Mouse (Mus musculus): ENCODE data around the gene Slc4a8. TPM values are rescaled to one million over a fixed set of nuclear protein-coding genes. Genes with fewer than 3 reads are reported as not detected.

Slc4a8 gene
- 4.6 and 4.9 TPM in 2 replicates for polyA plus RNA-seq (2015; fragmentation: Nextera tagmentation; extraction: Ambion mirVana)

- H3K9ac ChIP-seq = peak within 1 kb of the TSS; percentile 38; the same call in 1 of the 2 replicates
- peak within 1 kb of the TSS; percentile 64 for H3K4me3 ChIP-seq (replicated peaks)
- H3K36me3 ChIP-seq = no peaks in the 10 kb centered on the region
- WGBS = 1% methylated on average over 50 of the region's 64 CpGs
- peak within 1 kb of the TSS; percentile 62 for H3K27ac ChIP-seq
- H3K4me2 ChIP-seq = peak within 1 kb of the TSS; percentile 93
- peak; percentile 92 for ATAC-seq (ENCODE audit: insufficient read depth, low FRiP score, low read depth)
- peaks cover 7% of the 10 kb centered on the region; the same call in 1 of the 2 replicates for H3K4me1 ChIP-seq
- H3K27me3 ChIP-seq (replicated peaks) = no peaks in the 10 kb centered on the region; the same call in 1 of the 2 replicates
- H3K9me3 ChIP-seq = no peaks in the 10 kb centered on the region
These were observed at the start of gene Slc4a8 for GRCm38 (mm10) chr15:100761419-100762185. TSS of gene Slc4a8 (plus strand) at chr15:100761747.

DNA sequence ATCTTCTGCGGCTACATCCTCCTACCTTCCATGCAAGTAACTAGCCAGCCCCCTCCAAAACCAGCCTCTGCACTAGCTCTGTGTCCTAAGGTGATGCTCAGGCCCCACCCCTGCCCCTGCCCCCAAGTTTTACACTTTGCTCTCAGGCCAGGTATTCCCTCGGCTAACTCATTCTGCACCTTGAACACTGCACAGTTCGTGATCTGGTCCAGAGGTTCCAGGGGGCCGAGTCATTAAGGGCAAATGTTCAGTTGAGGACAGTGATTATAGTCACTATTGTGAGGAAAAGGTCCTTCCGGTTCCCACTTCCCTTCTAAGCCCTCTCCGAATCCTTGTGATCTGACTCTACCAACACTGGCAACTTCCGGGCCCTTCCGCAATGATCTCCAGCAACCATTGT is 47.1 kb upstream of the Slc4a8 start:
- Histone ChIP-seq H3K27ac (no peak overlapping the region), H3K9ac (no peak overlapping the region), H3K9me3 (no peaks in the 10 kb centered on the region), H3K4me3 (replicated peaks) (no peak overlapping the region), H3K36me3 (no peaks in the 10 kb centered on the region), H3K27me3 (replicated peaks) (no peaks in the 10 kb centered on the region), H3K4me2 (no peak overlapping the region), H3K4me1 (no peaks in the 10 kb centered on the region)
- WGBS = 89% methylated on average over 8 of the region's 8 CpGs
- no peak for ATAC-seq (ENCODE audit: insufficient read depth, low FRiP score, low read depth)

DNA sequence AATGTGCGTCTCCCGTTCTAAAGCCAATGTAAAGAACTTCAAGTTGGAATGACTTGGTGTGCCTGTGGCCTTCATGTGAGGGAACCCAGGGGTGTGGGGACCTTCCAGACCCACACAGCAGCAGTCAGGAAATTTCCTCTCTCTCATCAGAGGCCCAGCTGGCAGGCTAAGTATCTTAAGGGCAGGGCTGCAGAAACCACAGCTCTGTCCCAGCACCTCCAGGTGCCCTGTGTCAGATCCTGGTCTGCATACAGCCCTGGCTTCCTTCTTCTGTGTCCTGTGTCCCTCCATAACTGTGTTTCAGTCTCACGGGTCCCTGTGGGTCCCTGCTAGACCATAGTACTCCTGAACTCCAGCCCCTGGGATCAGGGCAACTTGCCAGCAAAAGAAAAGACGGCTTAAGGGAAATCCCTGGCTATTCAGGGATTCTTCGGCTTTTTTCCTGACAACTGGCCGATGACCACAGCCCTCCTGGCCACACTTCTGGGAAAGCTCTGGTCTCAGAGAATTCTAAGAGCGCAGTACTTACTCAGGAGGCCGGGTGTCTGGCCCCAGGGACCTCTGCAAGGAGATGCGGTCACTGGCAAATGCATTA is 46.1 kb upstream of the Slc4a8 start:
- H3K27ac ChIP-seq = no peak overlapping the region
- H3K36me3 ChIP-seq = no peaks in the 10 kb centered on the region
- 62% methylated on average over 9 of the region's 9 CpGs for WGBS
- no peak overlapping the region for H3K4me2 ChIP-seq
- H3K9me3 ChIP-seq = no peaks in the 10 kb centered on the region
- H3K4me1 ChIP-seq = no peaks in the 10 kb centered on the region
- no peaks in the 10 kb centered on the region for H3K27me3 ChIP-seq (replicated peaks)
- no peak for ATAC-seq (ENCODE audit: insufficient read depth, low FRiP score, low read depth)
- H3K4me3 ChIP-seq (replicated peaks) = no peak overlapping the region
- no peak overlapping the region for H3K9ac ChIP-seq

DNA sequence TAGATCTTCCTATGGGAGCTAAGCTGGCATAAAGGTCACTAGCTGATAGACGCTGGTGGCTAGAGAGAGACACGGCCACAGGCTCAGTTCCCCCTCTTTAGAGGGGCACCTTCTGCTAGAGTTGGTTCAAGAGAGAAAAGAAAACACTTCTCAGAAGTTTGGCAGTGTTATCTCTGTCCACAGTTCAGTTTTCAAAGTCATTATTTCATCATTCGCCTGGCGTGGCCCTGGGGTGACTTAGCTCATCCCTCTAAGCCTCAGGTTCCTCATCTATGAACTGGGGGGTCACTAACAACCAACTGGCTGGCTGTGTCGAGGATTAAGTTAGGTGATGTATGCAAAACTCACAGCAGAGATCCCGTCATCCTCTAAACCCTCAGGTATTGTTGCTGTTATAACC is 43.6 kb upstream of the Slc4a8 start:
- H3K27ac ChIP-seq = no peak overlapping the region
- no peak for ATAC-seq (ENCODE audit: insufficient read depth, low FRiP score, low read depth)
- WGBS = 78% methylated on average over 6 of the region's 6 CpGs
- H3K4me1 ChIP-seq = 0 out of 2 replicates have a peak, but pooled peaks cover 4% of the 10 kb centered on the region
- H3K4me2 ChIP-seq = no peak overlapping the region
- no peaks in the 10 kb centered on the region for H3K36me3 ChIP-seq
- no peaks in the 10 kb centered on the region for H3K27me3 ChIP-seq (replicated peaks)
- no peak overlapping the region for H3K9ac ChIP-seq
- no peak overlapping the region for H3K4me3 ChIP-seq (replicated peaks)
- no peaks in the 10 kb centered on the region for H3K9me3 ChIP-seq

- no peak overlapping the region for H3K4me3 ChIP-seq (replicated peaks)
- H3K27ac ChIP-seq = no peak overlapping the region
- H3K9ac ChIP-seq = no peak overlapping the region
- H3K27me3 ChIP-seq (replicated peaks) = no peaks in the 10 kb centered on the region
- ATAC-seq (ENCODE audit: insufficient read depth, low FRiP score, low read depth) = no peak
- H3K36me3 ChIP-seq = no peaks in the 10 kb centered on the region
- no peak overlapping the region for H3K4me2 ChIP-seq
- 78% methylated on average over 11 of the region's 11 CpGs for WGBS
- 0 out of 2 replicates have a peak, but pooled peaks cover 6% of the 10 kb centered on the region for H3K4me1 ChIP-seq
- no peaks in the 10 kb centered on the region for H3K9me3 ChIP-seq
These were observed 43.0 kb upstream of the Slc4a8 start for GRCm38 (mm10) chr15:100718572-100718971.

GRCm38 (mm10) chr15:100719217-100719616 is 42.3 kb upstream of the Slc4a8 start:
- H3K4me2 ChIP-seq = no peak overlapping the region
- no peak overlapping the region for H3K27ac ChIP-seq
- H3K4me1 ChIP-seq = 0 out of 2 replicates have a peak, but pooled peaks cover 8% of the 10 kb centered on the region
- no peaks in the 10 kb centered on the region for H3K9me3 ChIP-seq
- H3K36me3 ChIP-seq = no peaks in the 10 kb centered on the region
- H3K4me3 ChIP-seq (replicated peaks) = no peak overlapping the region
- H3K9ac ChIP-seq = no peak overlapping the region
- WGBS = 90% methylated on average over 5 of the region's 5 CpGs
- ATAC-seq (ENCODE audit: insufficient read depth, low FRiP score, low read depth) = no peak
- no peaks in the 10 kb centered on the region for H3K27me3 ChIP-seq (replicated peaks)

DNA sequence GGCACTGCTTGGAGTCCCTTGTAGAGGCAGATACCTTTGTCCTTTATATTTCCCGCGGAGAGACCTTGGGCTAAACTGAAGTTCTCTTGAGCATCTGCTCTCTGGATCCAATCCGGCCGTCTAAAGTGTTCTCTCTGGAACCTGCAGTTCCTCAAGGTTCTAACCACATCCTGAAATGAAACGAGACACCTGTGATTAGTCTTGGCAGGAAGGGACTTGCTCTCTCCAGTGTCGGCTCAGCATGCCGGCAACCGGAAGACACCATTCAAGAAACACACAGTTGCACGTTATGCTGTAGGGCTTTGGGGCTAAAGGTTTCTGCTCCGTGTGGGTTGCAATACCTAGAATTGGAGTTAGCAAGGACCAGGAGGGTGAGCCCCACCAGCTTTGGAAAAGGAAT is 41.5 kb upstream of the Slc4a8 start:
- no peaks in the 10 kb centered on the region for H3K27me3 ChIP-seq (replicated peaks)
- no peak overlapping the region for H3K4me3 ChIP-seq (replicated peaks)
- no peak for ATAC-seq (ENCODE audit: insufficient read depth, low FRiP score, low read depth)
- 0 out of 2 replicates have a peak, but pooled peaks cover 8% of the 10 kb centered on the region for H3K4me1 ChIP-seq
- H3K9me3 ChIP-seq = no peaks in the 10 kb centered on the region
- WGBS = 74% methylated on average over 10 of the region's 10 CpGs
- H3K9ac ChIP-seq = no peak overlapping the region
- H3K27ac ChIP-seq = no peak overlapping the region
- H3K36me3 ChIP-seq = no peaks in the 10 kb centered on the region
- no peak overlapping the region for H3K4me2 ChIP-seq

DNA sequence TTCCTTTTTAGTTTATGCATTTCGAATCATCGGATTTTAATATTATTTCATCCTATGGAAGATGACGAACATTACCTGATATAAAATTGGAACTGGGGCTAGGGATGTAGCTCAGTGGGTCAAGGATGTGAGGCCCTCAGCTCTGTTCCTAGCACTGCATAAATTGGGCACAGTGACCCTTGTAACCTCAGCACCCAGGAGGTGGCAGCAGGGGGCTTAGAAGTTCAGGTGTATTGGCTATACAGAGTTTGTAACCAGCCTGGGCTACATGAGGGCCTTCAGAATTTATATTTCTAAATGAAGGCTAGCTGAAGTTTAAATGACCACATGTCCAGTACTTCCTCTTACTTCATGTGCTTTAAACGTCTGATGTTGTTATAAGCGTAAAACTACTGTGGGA is 40.1 kb upstream of the Slc4a8 start:
- Histone ChIP-seq H3K36me3 (no peaks in the 10 kb centered on the region), H3K9ac (no peak overlapping the region), H3K4me2 (no peak overlapping the region), H3K4me3 (replicated peaks) (no peak overlapping the region), H3K4me1 (0 out of 2 replicates have a peak, but pooled peaks cover 8% of the 10 kb centered on the region), H3K27me3 (replicated peaks) (no peaks in the 10 kb centered on the region), H3K27ac (no peak overlapping the region), H3K9me3 (no peaks in the 10 kb centered on the region)
- ATAC-seq (ENCODE audit: insufficient read depth, low FRiP score, low read depth) = no peak
- 87% methylated on average over 5 of the region's 5 CpGs for WGBS

DNA sequence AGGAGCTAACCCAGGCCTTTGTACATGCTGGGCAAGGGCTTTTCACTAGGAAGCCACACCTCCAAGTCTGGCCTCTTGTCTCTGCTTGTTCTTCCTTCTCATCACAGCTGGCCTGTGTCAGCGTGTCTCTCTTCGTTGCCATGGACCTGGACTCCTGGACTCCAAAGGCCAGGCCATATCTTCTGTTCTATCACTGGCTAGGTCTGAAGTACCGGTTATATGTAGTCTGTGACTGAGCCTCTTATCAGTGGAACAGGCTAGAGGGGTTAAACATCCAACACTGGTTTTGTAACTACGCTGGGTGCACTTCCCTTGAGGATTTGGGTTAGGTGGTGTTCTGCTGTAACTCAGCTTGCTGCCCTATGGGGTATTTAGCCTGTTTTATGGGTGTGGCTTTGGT is 39.5 kb upstream of the Slc4a8 start:
- no peaks in the 10 kb centered on the region for H3K9me3 ChIP-seq
- WGBS = 40% methylated on average over 4 of the region's 4 CpGs
- H3K4me1 ChIP-seq = 0 out of 2 replicates have a peak, but pooled peaks cover 8% of the 10 kb centered on the region
- H3K4me3 ChIP-seq (replicated peaks) = no peak overlapping the region
- H3K27me3 ChIP-seq (replicated peaks) = no peaks in the 10 kb centered on the region
- peak overlapping the region; percentile 37; the same call in 1 of the 2 replicates for H3K27ac ChIP-seq
- H3K4me2 ChIP-seq = no peak overlapping the region
- H3K36me3 ChIP-seq = no peaks in the 10 kb centered on the region
- no peak overlapping the region for H3K9ac ChIP-seq
- ATAC-seq (ENCODE audit: insufficient read depth, low FRiP score, low read depth) = peak; percentile 63; the same call in 1 of the 2 replicates

DNA sequence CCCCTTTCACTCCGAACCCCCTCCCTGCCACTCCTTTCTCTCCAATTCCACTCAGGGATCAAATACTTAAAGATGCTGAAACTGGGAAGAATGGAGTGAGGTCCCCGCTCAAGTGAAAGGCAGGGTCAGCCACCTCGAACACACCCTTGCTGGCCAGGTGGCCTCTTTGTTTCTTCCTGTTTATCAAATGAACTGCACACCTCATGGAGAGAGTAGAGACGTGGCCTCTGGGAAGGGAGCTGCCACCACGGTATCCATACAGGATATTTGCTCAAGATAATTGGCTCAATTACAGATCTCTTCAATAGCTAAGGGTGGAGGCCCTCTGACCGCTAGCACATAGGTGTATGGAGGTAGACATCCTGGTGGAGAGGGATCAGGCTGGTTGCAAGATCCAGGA is 39.0 kb upstream of the Slc4a8 start:
- H3K36me3 ChIP-seq = no peaks in the 10 kb centered on the region
- H3K27me3 ChIP-seq (replicated peaks) = peaks cover 1% of the 10 kb centered on the region; the same call in 1 of the 2 replicates
- no peaks in the 10 kb centered on the region for H3K9me3 ChIP-seq
- WGBS = 66% methylated on average over 6 of the region's 6 CpGs
- no peak overlapping the region for H3K4me3 ChIP-seq (replicated peaks)
- H3K4me2 ChIP-seq = no peak overlapping the region
- no peak for ATAC-seq (ENCODE audit: insufficient read depth, low FRiP score, low read depth)
- H3K9ac ChIP-seq = no peak overlapping the region
- H3K27ac ChIP-seq = 0 out of 2 replicates have a peak overlapping the region, but pooled peaks have one; percentile 37
- 0 out of 2 replicates have a peak, but pooled peaks cover 8% of the 10 kb centered on the region for H3K4me1 ChIP-seq

DNA sequence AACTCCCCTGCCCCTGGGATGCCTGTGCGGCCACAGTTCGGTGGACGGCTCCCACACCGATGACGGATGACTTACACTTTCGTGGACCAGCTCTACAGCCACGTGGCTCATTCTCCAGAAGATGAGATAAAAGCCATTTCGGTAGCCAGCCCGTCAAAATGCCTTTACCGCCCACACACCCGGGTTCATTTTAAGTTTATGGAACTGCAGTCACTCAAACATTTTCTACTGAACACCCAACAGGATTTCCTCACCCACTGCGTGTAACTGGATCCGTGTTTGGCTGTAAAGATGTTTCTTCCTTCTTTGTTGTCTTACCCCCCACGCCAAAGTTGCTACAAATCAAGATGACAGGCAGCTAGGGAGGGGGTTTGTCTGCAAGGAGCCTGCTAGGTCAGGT is 38.0 kb upstream of the Slc4a8 start:
- ATAC-seq (ENCODE audit: insufficient read depth, low FRiP score, low read depth) = no peak
- Histone ChIP-seq H3K27me3 (replicated peaks) (peaks cover 10% of the 10 kb centered on the region), H3K4me1 (0 out of 2 replicates have a peak, but pooled peaks cover 8% of the 10 kb centered on the region), H3K4me3 (replicated peaks) (no peak overlapping the region), H3K27ac (no peak overlapping the region), H3K9me3 (no peaks in the 10 kb centered on the region), H3K36me3 (no peaks in the 10 kb centered on the region), H3K4me2 (no peak overlapping the region), H3K9ac (no peak overlapping the region)
- WGBS = 50% methylated on average over 14 of the region's 14 CpGs

DNA sequence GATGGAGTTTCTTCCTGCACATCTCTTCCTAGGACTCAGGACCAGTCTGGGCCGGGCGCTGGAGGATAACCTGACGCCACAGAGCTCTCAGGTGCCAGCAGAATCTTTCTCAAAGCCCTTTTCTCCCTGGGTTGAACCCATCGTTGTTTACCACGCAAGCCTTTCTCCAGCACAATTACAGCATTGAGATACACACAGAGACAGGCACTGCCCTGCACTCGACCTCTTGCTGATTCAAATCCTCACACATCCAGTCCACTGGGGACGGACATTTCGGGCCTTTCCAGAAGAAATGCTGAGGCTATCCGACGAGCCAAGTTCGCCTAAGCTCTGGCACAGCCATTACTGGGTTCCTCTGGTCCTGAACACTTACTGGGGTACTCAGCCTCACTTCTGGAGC is 34.8 kb upstream of the Slc4a8 start:
- H3K4me2 ChIP-seq = no peak overlapping the region
- no peak for ATAC-seq (ENCODE audit: insufficient read depth, low FRiP score, low read depth)
- H3K9me3 ChIP-seq = no peaks in the 10 kb centered on the region
- no peaks in the 10 kb centered on the region for H3K36me3 ChIP-seq
- no peak overlapping the region for H3K9ac ChIP-seq
- H3K4me1 ChIP-seq = peaks cover 16% of the 10 kb centered on the region
- 83% methylated on average over 11 of the region's 11 CpGs for WGBS
- H3K27ac ChIP-seq = no peak overlapping the region
- H3K4me3 ChIP-seq (replicated peaks) = no peak overlapping the region
- peaks cover 31% of the 10 kb centered on the region for H3K27me3 ChIP-seq (replicated peaks)

Data from stomach, embryonic 15.5 days (tissue).